Mouse (Mus musculus): ENCODE measurements at regions not wholly inside any gene's neighbourhood (a gene's known extent, or its start where the extent isn't known, plus 50 kb on each side); places are given as distances from the start of the nearest gene placed in this dataset.

- no peak for TF ChIP-seq CTCF (IDR thresholded peaks at IDR 0.05; ENCODE audit: borderline replicate concordance, extremely low read depth, insufficient read depth, insufficient read length)
- no peak for TF ChIP-seq POLR2A (IDR thresholded peaks at IDR 0.05; ENCODE audit: borderline replicate concordance, extremely low read depth, insufficient read depth, insufficient read length, poor library complexity, severe bottlenecking)
These were observed 169.9 kb upstream of the Il12b start for GRCm38 (mm10) chr11:44229996-44230395.
